Mouse (Mus musculus) heart, postnatal 36 days (tissue): ENCODE measurements around the gene Ppig. TPM values are rescaled to one million over a fixed set of nuclear protein-coding genes. Genes with fewer than 3 reads are reported as not detected.
A peak's percentile ranks its signal among the peaks of the same experiment; 100 is the strongest.
"Not testable (repeated sequence)": the region's sequence is repeated elsewhere in the genome, so short reads cannot be mapped to it uniquely, and the experiment has no call there.

Experiments used
- DNase-seq, 2 experiments: peaks; one replicate each; pipeline ENCODE4 v3.0.0; 2021 to 2022
- intact Hi-C: fragments of 180-260 bp; cut with DNase I; formaldehyde crosslinking; loops from one replicate; pipeline ENCODE4 v1.15.1; 2025
- total RNA-seq, 2 experiments: library from RNA; stranded (reverse); gene quantifications; 2 replicates each; pipeline ENCODE4 v1.2.3; 2021

Ppig gene
- 10 to 100 TPM; 35.7 to 38.8 TPM for total RNA-seq

GRCm38 (mm10) chr2:69722273-69722649 lies at the start of gene Ppig:
Ppig (plus strand) TSS chr2:69722545.
- intact Hi-C loops = loop anchor here (2.0 kb wide), 2 partner anchors 69 to 139 kb away; partner anchors contain the start of gene Ssb
- DNase-seq = no peak

GRCm38 (mm10) chr2:69673723-69674122 lies 48.6 kb upstream of the Ppig start:
- intact Hi-C loops = loop anchor here (2.0 kb wide), 1 partner anchor 39 kb away; no protein-coding TSS in a partner anchor
- DNase-seq = no peak

- intact Hi-C loops = loop anchor here (2.0 kb wide), 1 partner anchor 40 kb away; no protein-coding TSS in a partner anchor
- no peak for DNase-seq
These were observed 47.1 kb upstream of the Ppig start for GRCm38 (mm10) chr2:69675266-69675665.

- DNase-seq = no peak
- intact Hi-C loops = no loop called here
These were observed 45.6 kb upstream of the Ppig start for GRCm38 (mm10) chr2:69676713-69677112.

- intact Hi-C loops = not testable (repeated sequence)
These were observed 45.1 kb upstream of the Ppig start for GRCm38 (mm10) chr2:69677215-69677614.

GRCm38 (mm10) chr2:69679990-69680389 lies 42.4 kb upstream of the Ppig start:
- DNase-seq = no peak
- intact Hi-C loops = no loop called here

More at GRCm38 (mm10) chr2:69677215-69677614, 45.1 kb upstream of the Ppig start:
- DNase-seq = not testable (repeated sequence)

- intact Hi-C loops = no loop called here
These were observed 40.4 kb upstream of the Ppig start for GRCm38 (mm10) chr2:69681931-69682330.

GRCm38 (mm10) chr2:69683036-69683805 lies 39.1 kb upstream of the Ppig start:
- intact Hi-C loops = no loop called here
- no peak for DNase-seq

More at GRCm38 (mm10) chr2:69681931-69682330, 40.4 kb upstream of the Ppig start:
- DNase-seq = no peak

- intact Hi-C loops = no loop called here
- no peak for DNase-seq
These were observed 37.9 kb upstream of the Ppig start for GRCm38 (mm10) chr2:69684488-69684887.

- intact Hi-C loops = no loop called here
- no peak for DNase-seq
These were observed 32.1 kb upstream of the Ppig start for GRCm38 (mm10) chr2:69690214-69690613.

GRCm38 (mm10) chr2:69690843-69691242 lies 31.5 kb upstream of the Ppig start:
- intact Hi-C loops = no loop called here
- DNase-seq = no peak

GRCm38 (mm10) chr2:69693501-69693900 lies 28.8 kb upstream of the Ppig start:
- intact Hi-C loops = no loop called here
- DNase-seq = no peak

- intact Hi-C loops = no loop called here
These were observed 21.9 kb upstream of the Ppig start for GRCm38 (mm10) chr2:69700446-69700845.

GRCm38 (mm10) chr2:69712171-69712570 lies 10.2 kb upstream of the Ppig start:
- no peak for DNase-seq
- intact Hi-C loops = loop anchor here (5.0 kb wide), 1 partner anchor 65 kb away; the partner anchor contains the start of gene Bbs5

More at GRCm38 (mm10) chr2:69700446-69700845, 21.9 kb upstream of the Ppig start:
- no peak for DNase-seq

- DNase-seq = peak; percentile 81 to 86
- intact Hi-C loops = loop anchor here (5.0 kb wide), 1 partner anchor 66 kb away; the partner anchor contains the start of gene Bbs5
These were observed 9.2 kb upstream of the Ppig start, which contains the start of gene Fastkd1 for GRCm38 (mm10) chr2:69712981-69713625. Fastkd1 (minus strand) TSS chr2:69713516.

GRCm38 (mm10) chr2:69713626-69714014 lies 8.7 kb upstream of the Ppig start:
- no peak for DNase-seq
- intact Hi-C loops = loop anchor here (5.0 kb wide), 1 partner anchor 66 kb away; the partner anchor contains the start of gene Bbs5

- intact Hi-C loops = loop anchor here (5.0 kb wide), 1 partner anchor 67 kb away; the partner anchor contains the start of gene Bbs5
- DNase-seq = no peak
These were observed 8.2 kb upstream of the Ppig start for GRCm38 (mm10) chr2:69714126-69714525.

- intact Hi-C loops = no loop called here
- DNase-seq = no peak
These were observed 5.9 kb upstream of the Ppig start for GRCm38 (mm10) chr2:69716483-69716882.

GRCm38 (mm10) chr2:69719121-69719520 lies 3.2 kb upstream of the Ppig start:
- intact Hi-C loops = no loop called here
- no peak for DNase-seq

GRCm38 (mm10) chr2:69722650-69723518 lies 539 bp downstream of the Ppig start:
- peak; percentile 94 to 95 for DNase-seq
- intact Hi-C loops = loop anchor here (2.0 kb wide), 2 partner anchors 68 to 138 kb away; partner anchors contain the start of gene Ssb
